Mouse (Mus musculus): ENCODE data around the gene E2f4. TPM values are rescaled to one million over a fixed set of nuclear protein-coding genes. Genes with fewer than 3 reads are reported as not detected.

The E2f4 gene
- total and polyA plus RNA-seq, 3 experiments: 39.9 to 198 (median 51.0) TPM

GRCm38 (mm10) chr8:105292471-105292870 is 5.0 kb upstream of the E2f4 start:
- Histone ChIP-seq H3K4me2 (ENCODE audit: insufficient read depth, low read depth, poor library complexity, severe bottlenecking) (no peak overlapping the region), H3K9me3 (replicated peaks; ENCODE audit: low read length) (no peaks in the 10 kb centered on the region), H3K9ac (ENCODE audit: insufficient read depth, low read depth) (no peak overlapping the region), H3K4me3 (replicated peaks in 1 of 3; ENCODE audit: low read depth in 2 of 3, low read length in 2 of 3, poor library complexity in 1 of 3) (no peak overlapping the region), H3K79me2 (replicated peaks; ENCODE audit: control insufficient read depth, extremely low read depth, insufficient read depth, poor library complexity, severe bottlenecking) (no peaks in the 10 kb centered on the region), H3K36me3 (replicated peaks in 1 of 2; ENCODE audit: control insufficient read depth in 1 of 2, insufficient read depth in 1 of 2, low read length in 1 of 2) (peaks cover 0 to 13% of the 10 kb centered on the region in 2 experiments), H3K27ac (ENCODE audit: insufficient read depth, low read depth) (no peak overlapping the region), H3K27me3 (replicated peaks) (no peaks in the 10 kb centered on the region), H3K4me1 (ENCODE audit: control insufficient read depth in 1 of 2, insufficient read depth in 2 of 2) (peaks cover 13 to 40% of the 10 kb centered on the region in 2 experiments)
- no peak for DNase-seq (ENCODE audit: extremely low read depth)
- TF ChIP-seq MYC (IDR thresholded peaks at IDR 0.05; ENCODE audit: low read depth, low read length) (no peak), ZMIZ1 (IDR thresholded peaks at IDR 0.05; ENCODE audit: low read depth, low read length) (no peak)
- dilution Hi-C loops (cut with MboI; ENCODE audit: extremely low pct_ligation_motif_present, extremely low pct_unique_long_range_greater_than_20kb, low sequenced_read_pairs): no loop called here
- in situ Hi-C loops (cut with MboI; ENCODE audit: low pct_ligation_motif_present, low pct_unique_long_range_greater_than_20kb, low sequenced_read_pairs): loop anchor here (5.0 kb wide), 1 partner anchor 35 kb away; the partner anchor contains the start of gene B3gnt9

GRCm38 (mm10) chr8:105293405-105293804 is 4.1 kb upstream of the E2f4 start:
- H3K9me3 ChIP-seq (replicated peaks; ENCODE audit: low read length): no peaks in the 10 kb centered on the region
- peaks cover 13 to 35% of the 10 kb centered on the region in 2 experiments for H3K4me1 ChIP-seq (ENCODE audit: control insufficient read depth in 1 of 2, insufficient read depth in 2 of 2)
- H3K4me3 ChIP-seq (replicated peaks in 1 of 3; ENCODE audit: low read depth in 2 of 3, low read length in 2 of 3, poor library complexity in 1 of 3): no peak overlapping the region
- no peak overlapping the region for H3K27ac ChIP-seq (ENCODE audit: insufficient read depth, low read depth)
- H3K9ac ChIP-seq (ENCODE audit: insufficient read depth, low read depth): no peak overlapping the region
- H3K27me3 ChIP-seq (replicated peaks): no peaks in the 10 kb centered on the region
- in situ Hi-C loops (cut with MboI; ENCODE audit: low pct_ligation_motif_present, low pct_unique_long_range_greater_than_20kb, low sequenced_read_pairs) (loop anchor here (5.0 kb wide), 1 partner anchor 36 kb away; the partner anchor contains the start of gene B3gnt9), dilution Hi-C loops (cut with MboI; ENCODE audit: extremely low pct_ligation_motif_present, extremely low pct_unique_long_range_greater_than_20kb, low sequenced_read_pairs) (no loop called here)
- no peak for DNase-seq (ENCODE audit: extremely low read depth)
- TF ChIP-seq GABPA (IDR thresholded peaks at IDR 0.05; ENCODE audit: insufficient replicate concordance, low read depth, low read length) (no peak), PAX5 (IDR thresholded peaks at IDR 0.05; ENCODE audit: low read length) (no peak), MAFK (IDR thresholded peaks at IDR 0.05; ENCODE audit: insufficient replicate concordance, low read length) (no peak), USF1 (IDR thresholded peaks at IDR 0.05; ENCODE audit: low read depth, low read length) (no peak), SMC3 (IDR thresholded peaks at IDR 0.05; ENCODE audit: low read depth, low read length) (no peak), KAT2A (IDR thresholded peaks at IDR 0.05; ENCODE audit: insufficient replicate concordance, low read length) (no peak), MXI1 (IDR thresholded peaks at IDR 0.05; ENCODE audit: low read depth, low read length) (no peak), JUND (conservative IDR thresholded peaks at IDR 0.05; ENCODE audit: low read depth, low read length) (no peak), ZKSCAN1 (IDR thresholded peaks at IDR 0.05; ENCODE audit: borderline replicate concordance, low read depth, low read length) (no peak), HCFC1 (IDR thresholded peaks at IDR 0.05; ENCODE audit: low read depth, low read length) (no peak), SIN3A (IDR thresholded peaks at IDR 0.05; ENCODE audit: low read length) (no peak), CTCF (conservative IDR thresholded peaks at IDR 0.05 in 1 of 2, IDR thresholded peaks at IDR 0.05 in 1 of 2; ENCODE audit: low read depth in 2 of 2, low read length in 2 of 2) (no peak), POLR2AphosphoS2 (IDR thresholded peaks at IDR 0.05; ENCODE audit: low read depth, low read length) (no peak), JUN (IDR thresholded peaks at IDR 0.05; ENCODE audit: insufficient read depth, low read depth, low read length) (no peak), EP300 (IDR thresholded peaks at IDR 0.05; ENCODE audit: low read length) (no peak), UBTF (IDR thresholded peaks at IDR 0.05; ENCODE audit: low read depth, low read length) (no peak), TBP (conservative IDR thresholded peaks at IDR 0.05; ENCODE audit: low read depth, low read length) (no peak)
- H3K4me2 ChIP-seq (ENCODE audit: insufficient read depth, low read depth, poor library complexity, severe bottlenecking): no peak overlapping the region
- peaks cover 0 to 14% of the 10 kb centered on the region in 2 experiments for H3K36me3 ChIP-seq (replicated peaks in 1 of 2; ENCODE audit: control insufficient read depth in 1 of 2, insufficient read depth in 1 of 2, low read length in 1 of 2)
- H3K79me2 ChIP-seq (replicated peaks; ENCODE audit: control insufficient read depth, extremely low read depth, insufficient read depth, poor library complexity, severe bottlenecking): peaks cover 9% of the 10 kb centered on the region

All from CH12.LX (cell line).